Mouse (Mus musculus): Measurements from ENCODE around the gene Dph2. TPM values are rescaled to one million over a fixed set of nuclear protein-coding genes. Genes with fewer than 3 reads are reported as not detected.

Gene Dph2
- polyA plus RNA-seq, 1 experiment from 2014 or later, result 17.9 TPM

DNA sequence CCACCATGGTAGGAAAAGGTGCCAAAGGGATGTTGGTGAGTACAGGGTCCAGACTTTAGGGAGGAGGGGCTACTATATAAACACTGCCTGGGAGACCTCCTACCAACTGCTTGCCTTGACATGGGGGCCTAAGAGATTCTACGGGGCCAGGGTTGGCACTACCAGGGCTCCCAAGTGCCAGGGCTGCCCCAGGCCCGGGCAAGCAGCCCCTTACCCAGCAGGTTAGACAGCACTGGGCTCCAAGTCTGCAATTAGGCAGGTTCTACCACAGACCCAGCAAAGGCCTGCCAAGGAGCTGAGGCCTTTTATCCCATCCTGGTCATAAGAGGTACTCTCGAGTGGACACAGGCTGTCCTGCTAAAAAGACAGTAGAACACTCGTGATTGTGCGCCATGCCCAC lies 48.7 kb downstream of the Dph2 start:
- Histone ChIP-seq H3K9me3 (ENCODE audit: control insufficient read depth, low read length) (no peaks in the 10 kb centered on the region), H3K27ac (ENCODE audit: low read length) (no peak overlapping the region), H3K4me3 (ENCODE audit: low read length) (no peak overlapping the region), H3K27me3 (ENCODE audit: control insufficient read depth, insufficient read depth, low read depth, low read length) (no peaks in the 10 kb centered on the region), H3K36me3 (ENCODE audit: control insufficient read depth, insufficient read depth, low read length) (no peaks in the 10 kb centered on the region), H3K4me2 (ENCODE audit: low read depth, low read length) (no peak overlapping the region), H3K9ac (ENCODE audit: low read length) (no peak overlapping the region), H3K4me1 (replicated peaks; ENCODE audit: control insufficient read depth, insufficient read depth, low read length) (peaks cover 5% of the 10 kb centered on the region; the same call in 1 of the 2 replicates)
- 88% methylated on average over 5 of the region's 5 CpGs for WGBS
- no peak for ATAC-seq (ENCODE audit: low read depth)

DNA sequence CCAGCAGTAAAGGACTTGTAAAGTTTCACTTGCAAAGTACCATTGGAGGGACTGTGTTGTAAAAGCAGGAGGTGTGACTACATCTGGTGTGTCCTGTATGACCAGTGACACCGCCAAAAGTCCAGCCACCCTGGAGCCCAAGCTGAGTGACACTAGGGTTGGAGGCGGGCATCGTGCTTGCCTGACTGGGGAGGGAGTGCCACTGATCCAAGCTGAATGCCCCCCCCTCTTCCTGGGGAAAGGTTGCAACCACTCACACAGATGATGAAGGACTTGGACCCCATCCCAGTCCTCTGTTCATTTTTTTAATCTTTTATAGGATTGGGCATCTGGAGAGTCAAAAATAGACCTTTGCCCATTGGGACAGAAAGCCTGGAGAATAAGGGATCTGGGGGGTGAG lies 50.3 kb downstream of the Dph2 start:
- 74% methylated on average over 3 of the region's 3 CpGs for WGBS

DNA sequence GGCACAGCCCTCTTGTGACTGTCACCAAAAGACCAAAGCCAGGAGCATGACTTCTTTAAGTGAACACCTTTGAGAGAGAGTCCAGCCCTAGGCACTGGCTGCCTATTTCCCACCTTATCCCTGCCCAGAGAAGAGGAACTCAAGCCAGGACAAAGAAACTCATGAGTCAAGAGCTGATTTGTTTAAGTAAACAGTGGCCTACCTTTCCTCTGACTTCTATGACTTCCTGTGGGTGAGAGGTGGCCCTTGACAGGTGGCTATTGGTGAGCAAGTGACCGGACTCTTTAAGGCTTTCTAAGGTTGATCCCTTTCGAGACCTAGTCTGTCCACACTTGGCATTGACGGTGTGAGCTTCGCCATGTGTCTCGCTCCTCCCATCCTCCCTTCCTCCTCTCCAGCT lies 51.0 kb downstream of the Dph2 start:
- Histone ChIP-seq H3K4me3 (ENCODE audit: low read length) (no peak overlapping the region), H3K27ac (ENCODE audit: low read length) (no peak overlapping the region), H3K4me2 (ENCODE audit: low read depth, low read length) (no peak overlapping the region), H3K27me3 (ENCODE audit: control insufficient read depth, insufficient read depth, low read depth, low read length) (no peaks in the 10 kb centered on the region), H3K36me3 (ENCODE audit: control insufficient read depth, insufficient read depth, low read length) (no peaks in the 10 kb centered on the region), H3K9me3 (ENCODE audit: control insufficient read depth, low read length) (no peaks in the 10 kb centered on the region), H3K4me1 (replicated peaks; ENCODE audit: control insufficient read depth, insufficient read depth, low read length) (0 out of 2 replicates have a peak, but pooled peaks cover 3% of the 10 kb centered on the region), H3K9ac (ENCODE audit: low read length) (no peak overlapping the region)
- WGBS, result 65% methylated on average over 5 of the region's 5 CpGs
- ATAC-seq (ENCODE audit: low read depth), result no peak

More for the DNA sequence above, 50.3 kb downstream of the Dph2 start:
- Histone ChIP-seq H3K4me3 (ENCODE audit: low read length) (no peak overlapping the region), H3K4me2 (ENCODE audit: low read depth, low read length) (no peak overlapping the region), H3K4me1 (replicated peaks; ENCODE audit: control insufficient read depth, insufficient read depth, low read length) (peaks cover 3% of the 10 kb centered on the region; the same call in 1 of the 2 replicates), H3K9me3 (ENCODE audit: control insufficient read depth, low read length) (no peaks in the 10 kb centered on the region), H3K9ac (ENCODE audit: low read length) (no peak overlapping the region), H3K36me3 (ENCODE audit: control insufficient read depth, insufficient read depth, low read length) (no peaks in the 10 kb centered on the region), H3K27me3 (ENCODE audit: control insufficient read depth, insufficient read depth, low read depth, low read length) (no peaks in the 10 kb centered on the region), H3K27ac (ENCODE audit: low read length) (no peak overlapping the region)
- no peak for ATAC-seq (ENCODE audit: low read depth)

DNA sequence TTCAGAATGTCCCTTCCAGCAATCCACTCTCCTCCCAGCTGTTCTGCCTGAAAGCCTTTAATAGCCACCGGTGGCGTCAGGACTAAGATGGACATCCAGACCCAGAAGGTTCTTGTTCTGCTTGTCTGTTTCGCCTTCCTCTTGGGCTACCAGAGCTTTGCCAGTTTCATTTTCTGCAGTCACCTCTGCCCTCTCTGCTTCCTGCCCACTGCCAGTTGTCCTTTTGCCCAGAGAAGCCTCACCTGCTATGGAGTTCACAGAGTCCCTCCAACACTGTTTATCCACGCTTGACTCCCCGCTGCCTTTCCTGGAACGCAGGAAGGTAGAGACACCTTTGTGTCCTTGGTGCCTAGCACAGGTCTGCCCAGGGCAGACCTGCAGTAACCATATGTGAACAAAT lies 52.5 kb downstream of the Dph2 start:
- WGBS, result 79% methylated on average over 6 of the region's 6 CpGs
- Histone ChIP-seq H3K27ac (ENCODE audit: low read length) (no peak overlapping the region), H3K4me3 (ENCODE audit: low read length) (no peak overlapping the region), H3K4me2 (ENCODE audit: low read depth, low read length) (no peak overlapping the region), H3K9me3 (ENCODE audit: control insufficient read depth, low read length) (no peaks in the 10 kb centered on the region), H3K9ac (ENCODE audit: low read length) (no peak overlapping the region), H3K36me3 (ENCODE audit: control insufficient read depth, insufficient read depth, low read length) (no peaks in the 10 kb centered on the region), H3K4me1 (replicated peaks; ENCODE audit: control insufficient read depth, insufficient read depth, low read length) (peaks cover 8% of the 10 kb centered on the region; the same call in 1 of the 2 replicates), H3K27me3 (ENCODE audit: control insufficient read depth, insufficient read depth, low read depth, low read length) (no peaks in the 10 kb centered on the region)
- ATAC-seq (ENCODE audit: low read depth), result no peak

Other genes with a start within 250 kb of the Dph2 start
- 56.1 and 57.3 TPM in 2 replicates for gene Dmap1, start 209.8 kb downstream of the Dph2 start, polyA plus RNA-seq (2015; fragmentation: Nextera tagmentation; extraction: Ambion mirVana)
- gene Gm12845, start 167.6 kb downstream of the Dph2 start, polyA plus RNA-seq (2015; fragmentation: Nextera tagmentation; extraction: Ambion mirVana), result not detected in 2 replicates
- gene Klf17, start 126.4 kb downstream of the Dph2 start, polyA plus RNA-seq (2015; fragmentation: Nextera tagmentation; extraction: Ambion mirVana), result not detected in 2 replicates
- 9.1 and 9.2 TPM in 2 replicates for gene Slc6a9, start 57.5 kb downstream of the Dph2 start, polyA plus RNA-seq (2015; fragmentation: Nextera tagmentation; extraction: Ambion mirVana)
- 2.0 and 3.0 TPM in 2 replicates for gene Ccdc24, start 19.5 kb downstream of the Dph2 start, polyA plus RNA-seq (2015; fragmentation: Nextera tagmentation; extraction: Ambion mirVana)
- gene B4galt2, start 8.5 kb downstream of the Dph2 start, polyA plus RNA-seq (2015; fragmentation: Nextera tagmentation; extraction: Ambion mirVana), result 10.6 and 12.0 TPM in 2 replicates
- gene Atp6v0b, start 4.7 kb downstream of the Dph2 start, polyA plus RNA-seq (2015; fragmentation: Nextera tagmentation; extraction: Ambion mirVana), result 180 and 204 TPM in 2 replicates
- gene Ipo13, start 23.0 kb upstream of the Dph2 start, polyA plus RNA-seq (2015; fragmentation: Nextera tagmentation; extraction: Ambion mirVana), result 41.5 and 44.4 TPM in 2 replicates
- 3.2 and 3.7 TPM in 2 replicates for gene Artn, start 37.7 kb upstream of the Dph2 start, polyA plus RNA-seq (2015; fragmentation: Nextera tagmentation; extraction: Ambion mirVana)
- gene St3gal3, start 242.9 kb upstream of the Dph2 start, polyA plus RNA-seq (2015; fragmentation: Nextera tagmentation; extraction: Ambion mirVana), result 6.7 TPM in 2 replicates